Mouse (Mus musculus) gastrocnemius, postnatal 14 days (tissue): ENCODE measurements around the gene Rpp25. TPM values are rescaled to one million over a fixed set of nuclear protein-coding genes. Genes with fewer than 3 reads are reported as not detected.

ENCODE experiments used
- DNase-seq: peaks from one replicate; pipeline ENCODE4 v3.0.0; 2021; ENCODE audit warnings: mixed read lengths
- intact Hi-C: fragments of 180-260 bp; cut with DNase I; formaldehyde crosslinking; loops from one replicate; pipeline ENCODE4 v1.15.1; 2025; ENCODE audit warnings: low total_unique reads
- total RNA-seq, 2 experiments: library from RNA; stranded (reverse); gene quantifications; 2 replicates each; pipeline ENCODE4 v1.2.3; 2021

The Rpp25 gene
- total RNA-seq, 2 experiments from 2014 or later = not detected

GRCm38 (mm10) chr9:57550126-57550862 is 46.5 kb downstream of the Rpp25 start:
- intact Hi-C loops = no loop called here
- no peak for DNase-seq

DNA sequence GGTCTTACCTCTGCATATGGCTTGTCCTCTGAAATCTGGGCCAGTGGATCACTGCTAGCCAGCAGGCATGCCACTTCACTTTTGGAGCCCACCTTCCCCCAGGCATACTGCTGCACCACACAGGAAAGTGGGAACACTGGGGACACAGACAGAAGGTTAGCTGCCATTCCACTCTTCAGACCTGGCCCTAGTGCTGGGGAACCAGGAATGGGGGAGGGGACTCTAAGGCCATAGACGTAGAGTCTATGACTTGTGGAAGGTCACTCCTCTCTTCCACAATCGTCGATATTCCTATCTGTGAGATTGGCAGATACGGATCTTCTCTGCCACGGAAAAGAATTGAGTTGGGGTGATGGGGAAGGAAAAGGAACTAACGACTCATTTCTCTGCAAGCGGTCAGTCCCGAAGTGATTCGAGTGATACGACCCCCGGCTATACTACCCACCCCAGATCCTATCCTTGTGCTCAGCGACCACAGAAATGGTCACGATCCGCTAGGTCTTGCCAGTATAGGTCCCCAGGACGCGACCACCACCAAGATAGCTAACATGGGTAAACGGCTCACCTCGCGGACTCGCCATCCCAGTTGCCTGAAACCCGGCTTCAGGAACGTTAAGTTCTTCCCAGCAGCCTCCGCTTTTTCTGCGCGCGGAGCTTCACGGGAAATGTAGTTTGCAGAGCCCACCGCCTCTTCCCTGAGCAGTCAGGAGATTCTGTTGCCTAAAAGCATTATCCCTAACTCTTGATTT is 48.5 kb downstream of the Rpp25 start, which contains the start of gene Mpi:
Gene Mpi (minus strand): TSS at position 625 of the 749 bp plus-strand sequence.
- peak; percentile 68 for DNase-seq
- intact Hi-C loops = no loop called here

DNA sequence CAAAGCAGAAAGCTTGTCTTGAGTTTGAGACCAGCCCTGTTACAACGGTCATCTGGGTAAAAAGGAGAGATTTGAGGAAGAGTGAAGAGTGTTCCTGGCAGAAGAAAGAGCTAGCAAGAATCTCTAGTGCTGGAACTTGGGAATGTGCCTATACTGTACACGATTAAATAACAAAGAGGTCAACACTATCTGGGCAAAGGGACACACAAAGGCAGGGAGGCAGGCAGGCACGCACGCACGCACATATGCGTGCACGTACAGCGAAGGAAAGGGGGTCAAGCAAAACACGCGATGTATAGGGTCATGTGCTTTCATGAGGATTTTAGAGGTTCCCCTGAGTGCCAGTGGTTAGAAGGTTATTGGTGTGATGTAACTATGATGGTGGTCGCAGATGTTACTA is 49.3 kb downstream of the Rpp25 start:
- no peak for DNase-seq
- intact Hi-C loops = no loop called here

- no peak for DNase-seq
- intact Hi-C loops = no loop called here
These were observed 50.9 kb downstream of the Rpp25 start for GRCm38 (mm10) chr9:57554753-57555152.

Other genes with a start within 250 kb of the Rpp25 start
- 1 to 10 TPM; 6.4 to 7.3 TPM for gene 1700017B05Rik, start 241.4 kb upstream of the Rpp25 start, total RNA-seq
- 1 to 10 TPM; 7.3 to 7.6 TPM for gene Ppcdc, start 63.9 kb upstream of the Rpp25 start, total RNA-seq
- gene Scamp5, start 36.0 kb upstream of the Rpp25 start, total RNA-seq = 1 to 10 TPM; 3.6 to 6.4 TPM
- 1,000 to 10,000 TPM; 1,175 to 1,382 TPM for gene Cox5a, start 17.2 kb downstream of the Rpp25 start, total RNA-seq
- 1 to 10 TPM; 4.5 to 6.1 TPM for gene Fam219b, start 33.5 kb downstream of the Rpp25 start, total RNA-seq
- 10 to 100 TPM; 69.8 to 87.0 TPM for gene Mpi, start 48.7 kb downstream of the Rpp25 start, total RNA-seq
- 10 to 100 TPM; 44.2 to 45.0 TPM for gene Scamp2, start 56.9 kb downstream of the Rpp25 start, total RNA-seq
- gene Ulk3, start 85.4 kb downstream of the Rpp25 start, total RNA-seq = 1 to 10 TPM; 3.4 to 4.3 TPM
- gene Cplx3, start 102.3 kb downstream of the Rpp25 start, total RNA-seq = not detected
- gene Lman1l, start 116.7 kb downstream of the Rpp25 start, total RNA-seq = not detected
- 10 to 100 TPM; 14.5 to 19.3 TPM for gene Csk, start 149.6 kb downstream of the Rpp25 start, total RNA-seq
- not detected for gene Cyp1a2, start 179.7 kb downstream of the Rpp25 start, total RNA-seq
- gene Cyp1a1, start 183.9 kb downstream of the Rpp25 start, total RNA-seq = under 1 TPM; 0.16 to 0.37 TPM
- 1 to 10 TPM; 6.4 to 6.7 TPM for gene Edc3, start 204.5 kb downstream of the Rpp25 start, total RNA-seq